Mouse (Mus musculus) cerebellum, adult 2 months (tissue): ENCODE measurements around the gene Ranbp17.

Source experiments
- CTCF ChIP-seq: fragments of 200-500 bp; IDR thresholded peaks from 2 replicates; pipeline ENCODE4 v1.5.1; 2011; ENCODE audit warnings: low read depth, mild to moderate bottlenecking, control low read depth, low read length, moderate library complexity, borderline replicate concordance; ENCODE audit not compliant: insufficient read depth
- POLR2A ChIP-seq: fragments of 200-500 bp; IDR thresholded peaks from 2 replicates; pipeline ENCODE4 v1.6.1; 2011; ENCODE audit warnings: low read length, control low read depth, borderline replicate concordance; ENCODE audit not compliant: insufficient read depth

- TF ChIP-seq CTCF: no peak
- TF ChIP-seq POLR2A: no peak
These were observed 313.4 kb downstream of the Ranbp17 start for GRCm38 (mm10) chr11:33199906-33200763.
